Mouse (Mus musculus): ENCODE results near the gene Mrpl23.

Gene Mrpl23

DNA sequence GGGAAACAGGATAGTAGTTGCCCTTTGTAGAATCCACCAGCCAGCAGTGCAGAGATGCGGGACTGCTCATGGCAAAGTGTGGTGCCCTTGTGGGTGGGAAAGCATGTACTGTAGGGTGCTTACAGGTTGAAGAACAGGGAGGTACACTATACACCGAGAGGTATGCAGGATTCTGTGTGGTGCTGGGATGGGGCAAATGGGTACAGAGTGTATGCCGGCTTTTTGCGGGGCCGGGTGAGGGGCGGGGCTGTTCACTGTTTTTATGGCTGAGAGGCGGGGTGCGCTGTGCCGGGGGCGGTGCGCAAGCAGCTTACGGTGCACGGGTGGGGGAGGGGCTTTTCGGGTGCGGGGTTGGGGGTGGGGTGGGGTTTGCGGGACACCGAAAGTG lies at the start of gene Mrpl23:
Mrpl23 (plus strand) TSS at position 16 of the 388 bp plus-strand sequence.
- no peak for DNase-seq

DNA sequence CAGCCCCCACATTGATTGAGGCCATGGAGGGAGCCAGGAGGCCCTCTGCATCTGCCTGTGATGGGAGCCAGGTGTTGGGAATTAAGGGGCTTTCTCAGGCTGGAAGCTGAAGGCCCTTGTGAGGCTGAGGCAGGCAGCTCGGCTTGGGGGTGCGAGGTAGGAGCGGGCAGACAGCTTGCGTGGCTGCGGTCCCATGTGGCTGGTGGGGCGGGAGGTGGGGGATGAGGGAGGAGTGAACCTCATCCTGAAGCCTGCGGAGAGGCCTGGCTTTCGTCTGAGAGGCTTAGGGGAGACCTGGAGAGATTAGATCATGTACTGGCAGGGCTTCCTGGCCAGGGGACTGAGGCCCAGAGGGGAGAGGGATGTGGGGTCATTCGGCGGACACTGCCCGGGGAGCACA lies 49.4 kb upstream of the Mrpl23 start:
- DNase-seq, result peak; percentile 58

- DNase-seq, result no peak
Observed at GRCm38 (mm10) chr7:142484780-142485179, 47.7 kb upstream of the Mrpl23 start.

DNA sequence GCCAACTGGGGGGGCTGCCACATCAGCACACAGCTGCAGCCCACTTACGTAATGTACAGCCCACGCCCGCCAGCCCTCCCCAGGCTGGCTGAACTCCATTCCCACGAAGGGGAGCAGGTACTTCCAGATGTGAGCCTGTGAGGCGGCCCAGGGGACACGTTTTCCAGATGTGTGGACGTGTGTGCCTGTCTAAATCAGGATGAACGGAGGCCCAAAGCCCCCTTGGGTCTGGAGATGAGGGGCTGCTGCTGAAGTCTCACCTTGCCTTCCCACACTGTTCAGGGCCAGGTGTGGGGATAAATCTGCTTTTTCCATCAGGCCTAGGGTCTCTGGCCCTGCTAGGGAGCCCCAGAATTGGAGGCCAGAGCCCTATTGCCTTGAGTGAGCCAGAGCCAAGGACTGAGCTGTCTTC lies 45.7 kb upstream of the Mrpl23 start:
- DNase-seq, result no peak

DNA sequence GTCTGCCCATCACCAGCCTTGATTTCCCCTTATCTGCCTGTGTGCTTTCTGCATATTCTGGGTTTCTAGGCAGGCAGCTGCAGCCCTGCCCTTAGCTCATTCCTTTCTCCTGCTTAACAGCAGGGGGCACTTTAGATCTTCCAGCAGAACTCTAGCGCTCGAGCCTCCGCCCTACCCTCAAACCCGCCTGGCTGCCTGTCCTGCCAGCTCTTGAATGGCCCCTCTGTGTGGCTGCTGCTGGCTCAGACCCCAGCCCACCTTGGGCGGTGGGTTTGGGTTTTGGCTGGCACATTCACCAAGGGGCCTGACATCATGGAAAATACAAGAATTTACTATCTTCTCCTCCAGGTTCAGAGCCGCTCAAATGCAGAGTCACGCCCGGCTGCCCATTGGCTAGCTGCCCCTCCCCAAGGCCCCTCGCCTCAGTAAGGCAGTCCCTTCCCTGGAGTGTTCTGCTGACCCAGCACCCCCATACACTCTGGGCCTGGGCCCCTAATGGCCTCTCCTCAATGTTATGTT lies 45.1 kb upstream of the Mrpl23 start:
- DNase-seq, result peak; percentile 59

- no peak for DNase-seq
Observed at GRCm38 (mm10) chr7:142488053-142488452, 44.4 kb upstream of the Mrpl23 start.

DNA sequence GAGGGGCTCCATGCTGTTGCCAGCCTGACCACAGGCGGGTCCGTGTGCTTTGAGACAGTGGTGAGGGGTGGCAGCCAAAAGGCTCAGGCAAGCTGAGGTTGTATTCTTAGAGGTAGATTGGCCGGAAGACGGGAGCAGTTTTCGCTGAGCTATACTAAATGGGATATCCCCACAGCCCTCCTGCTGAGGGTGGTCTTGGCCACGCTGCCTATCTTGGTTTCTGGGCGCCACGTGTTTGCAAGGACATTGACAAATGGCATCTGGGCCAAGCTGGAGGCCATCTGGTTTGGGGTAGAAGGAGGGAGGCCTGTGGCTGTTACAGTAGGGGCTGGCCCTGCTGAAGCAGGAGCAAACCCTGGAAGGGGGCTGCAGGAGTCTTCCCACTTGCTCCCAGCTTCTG lies 39.0 kb upstream of the Mrpl23 start:
- peak; percentile 18 for DNase-seq

GRCm38 (mm10) chr7:142496158-142496557 lies 36.3 kb upstream of the Mrpl23 start:
- DNase-seq, result no peak

DNA sequence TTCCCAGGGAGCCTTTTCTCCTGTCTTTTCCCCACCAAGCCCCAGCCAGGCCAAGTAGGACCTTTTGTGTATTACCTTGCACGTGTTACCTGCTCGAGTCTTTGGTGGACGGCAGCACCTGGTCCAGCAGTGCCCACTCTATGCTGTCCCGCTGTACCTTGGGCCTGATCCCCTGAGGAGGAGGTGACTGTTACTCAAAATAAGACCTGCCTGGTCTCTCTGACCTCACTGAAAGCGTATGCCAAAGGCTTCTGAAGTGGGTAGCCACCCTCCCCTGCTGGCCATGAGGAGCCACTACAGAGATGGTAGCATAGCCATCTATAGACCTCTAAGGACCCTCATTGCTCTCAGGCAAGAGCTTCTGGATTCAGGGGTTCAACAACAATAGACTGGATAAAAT lies 35.7 kb upstream of the Mrpl23 start:
- DNase-seq, result no peak

GRCm38 (mm10) chr7:142497775-142498174 lies 34.7 kb upstream of the Mrpl23 start:
- DNase-seq, result no peak

- no peak for DNase-seq
Observed at GRCm38 (mm10) chr7:142498575-142498974, 33.9 kb upstream of the Mrpl23 start, which contains the start of gene Tnnt3. TSS of gene Tnnt3 (plus strand) at chr7:142498836.

DNA sequence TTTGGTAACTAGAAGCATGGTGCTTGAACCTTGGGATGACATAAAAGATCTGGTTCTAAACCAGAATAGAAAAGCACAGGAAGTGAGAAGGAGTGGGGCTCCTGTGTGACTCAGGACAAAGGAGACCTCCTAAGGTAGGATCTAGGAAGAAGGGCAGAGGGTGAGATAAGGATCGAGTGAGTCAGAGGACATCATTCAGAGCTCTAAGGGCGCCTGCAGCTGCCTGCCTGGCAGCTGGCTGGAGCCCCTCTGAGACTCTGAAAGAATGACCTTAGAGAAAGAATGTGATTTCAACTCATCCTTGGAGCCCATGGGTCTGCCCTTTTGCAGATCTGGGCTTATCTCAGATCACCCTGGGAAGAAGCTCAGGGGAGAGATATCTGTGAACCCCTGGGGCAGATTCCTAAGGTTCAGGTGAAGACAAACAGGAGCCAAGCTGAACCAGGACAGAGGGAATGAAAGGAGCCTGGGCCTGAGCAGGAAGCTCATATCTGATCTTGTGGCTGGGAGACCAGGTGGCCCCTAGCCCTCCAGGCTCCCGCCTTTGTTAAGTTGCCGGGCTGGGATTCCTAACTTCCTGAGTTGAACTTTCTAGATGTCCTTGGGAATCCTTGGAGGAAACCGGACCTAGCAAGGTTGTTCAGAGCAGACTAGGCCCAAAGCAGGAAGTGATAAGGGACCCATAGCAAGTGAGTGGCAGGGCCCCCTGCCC lies 33.3 kb upstream of the Mrpl23 start:
- no peak for DNase-seq

DNA sequence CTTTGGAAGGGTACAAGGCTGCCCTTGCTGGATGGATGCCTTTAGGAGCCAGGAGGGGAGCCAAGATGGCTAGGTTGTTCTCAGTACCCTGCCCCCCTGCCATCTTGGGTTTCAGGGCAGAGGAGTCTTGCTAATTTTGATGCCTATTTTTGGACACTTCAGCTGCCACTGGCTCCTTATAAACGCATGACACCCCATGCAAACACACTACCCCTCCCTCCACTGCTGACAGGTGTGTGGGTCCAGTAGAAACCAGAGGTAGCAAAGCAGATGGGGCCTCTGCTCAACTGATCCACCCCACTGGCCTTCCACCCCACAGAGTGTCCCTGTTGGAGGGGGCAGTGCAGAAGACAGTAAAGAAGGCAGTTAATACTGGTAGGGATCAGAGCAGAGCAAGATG lies 32.5 kb upstream of the Mrpl23 start:
- no peak for DNase-seq

DNA sequence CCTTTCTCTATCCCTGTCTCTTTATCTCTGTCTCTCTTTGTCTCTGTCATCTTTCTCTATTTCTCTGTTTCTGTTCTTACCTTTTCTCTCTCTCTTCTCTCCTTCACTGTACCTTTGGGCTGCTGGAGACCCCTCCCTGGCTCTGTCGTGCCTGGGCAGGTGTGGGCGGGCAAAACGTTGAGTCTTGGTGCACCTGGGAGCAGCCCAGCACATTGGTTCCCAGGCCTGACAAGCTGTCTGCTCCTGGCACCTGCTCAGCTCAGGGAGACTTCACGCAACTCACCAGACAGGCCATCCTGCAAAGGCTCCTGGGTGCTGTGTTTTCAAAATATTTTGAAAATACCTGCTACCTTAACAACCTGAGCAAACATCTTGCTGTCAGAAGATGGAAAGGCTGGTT lies 29.3 kb upstream of the Mrpl23 start:
- no peak for DNase-seq

GRCm38 (mm10) chr7:142505942-142506341 lies 26.5 kb upstream of the Mrpl23 start:
- peak; percentile 21 for DNase-seq

GRCm38 (mm10) chr7:142506501-142506900 lies 26.0 kb upstream of the Mrpl23 start:
- no peak for DNase-seq

DNA sequence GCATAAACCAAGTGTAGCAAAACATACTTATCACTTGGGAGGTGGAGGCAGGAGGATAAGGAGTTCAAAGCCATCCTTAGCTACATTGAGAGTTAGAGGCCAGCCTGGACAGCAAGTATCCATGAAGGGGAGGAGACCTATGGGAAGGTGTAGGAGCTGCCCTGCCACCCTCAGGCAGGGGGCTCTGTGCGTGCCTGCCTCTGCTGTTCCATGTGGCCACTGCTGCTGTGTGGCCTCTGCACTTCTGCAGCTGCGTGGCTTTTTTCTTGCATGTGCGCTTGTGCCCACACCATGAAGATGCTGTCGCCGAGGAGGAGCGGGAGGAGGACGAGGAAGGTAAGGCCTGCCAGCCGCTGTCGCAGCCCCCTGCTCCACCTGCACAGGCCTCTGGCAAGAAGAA lies 25.0 kb upstream of the Mrpl23 start:
- DNase-seq, result no peak

DNA sequence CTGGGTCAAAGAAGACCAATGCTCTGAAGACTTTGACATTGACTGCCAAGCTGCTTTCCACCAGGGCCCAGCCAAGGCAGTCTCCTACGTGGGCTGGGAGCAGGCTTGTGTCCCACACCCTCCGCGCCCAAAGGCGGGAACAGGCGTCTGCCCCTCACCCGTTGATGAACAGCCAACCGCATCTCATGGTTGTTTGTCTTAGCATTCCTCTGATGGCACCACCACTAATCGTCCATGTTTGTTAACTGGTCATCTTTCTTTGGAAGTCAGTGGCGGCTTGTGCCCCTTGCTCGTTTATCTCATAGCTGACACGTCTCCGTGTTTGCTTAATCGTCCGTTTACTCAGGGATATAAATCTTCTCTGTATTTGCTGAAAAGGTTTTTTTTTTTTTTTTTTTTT lies 23.0 kb upstream of the Mrpl23 start:
- DNase-seq, result no peak

- DNase-seq, result no peak
Observed at GRCm38 (mm10) chr7:142510021-142510777, 22.3 kb upstream of the Mrpl23 start.

DNA sequence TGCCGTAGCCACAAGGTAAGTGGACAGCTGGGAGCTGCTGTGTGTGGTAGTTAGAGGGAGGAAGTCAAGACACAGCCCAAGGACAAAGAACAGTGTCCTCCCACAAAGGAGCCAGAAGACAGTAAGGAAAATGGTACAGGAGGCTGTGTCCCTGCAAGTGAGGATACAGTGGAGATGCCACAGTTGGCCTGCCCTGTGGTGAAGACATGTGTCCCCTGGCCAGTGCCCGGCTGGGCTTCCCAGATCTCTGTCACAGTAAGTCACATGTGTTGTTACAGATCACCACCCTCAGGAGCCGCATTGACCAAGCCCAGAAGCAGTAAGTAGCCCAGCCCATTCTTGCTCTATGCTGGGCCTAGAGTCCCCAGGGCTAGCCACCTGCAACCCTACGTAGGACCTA lies 18.4 kb upstream of the Mrpl23 start:
- no peak for DNase-seq

- peak; percentile 62 for DNase-seq
Observed at GRCm38 (mm10) chr7:142516221-142516978, 16.1 kb upstream of the Mrpl23 start.

DNA sequence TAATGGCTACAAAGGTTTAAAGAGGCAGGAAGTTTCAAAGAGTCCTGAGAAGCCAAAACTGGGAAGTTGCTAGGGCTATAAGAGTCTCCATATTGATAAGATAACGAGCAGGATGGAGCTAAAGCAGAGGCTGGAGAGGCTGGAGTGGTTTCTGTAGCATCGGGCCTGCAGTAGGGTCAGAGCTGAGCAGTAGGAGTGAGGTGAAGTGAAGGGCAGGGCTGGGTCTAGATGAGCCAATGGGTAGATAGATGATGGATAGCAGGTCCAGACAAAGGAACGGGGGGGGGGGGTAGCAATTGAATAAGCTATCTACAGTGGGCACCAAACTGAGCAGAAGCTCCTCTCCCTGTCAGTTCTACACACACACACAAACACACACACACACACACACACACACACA lies 15.0 kb upstream of the Mrpl23 start:
- no peak for DNase-seq

GRCm38 (mm10) chr7:142520331-142520730 lies 12.2 kb upstream of the Mrpl23 start:
- no peak for DNase-seq

Measured in liver (tissue).